Mouse (Mus musculus) cerebellum, postnatal 4 days (tissue): Measurements from ENCODE around the gene Armc3.
"Not testable (repeated sequence)": the region's sequence is repeated elsewhere in the genome, so short reads cannot be mapped to it uniquely, and the experiment has no call there.

Experiments used
- DNase-seq, 2 experiments: peaks; one replicate each; pipeline ENCODE4 v3.0.0; 2022; ENCODE audit warnings: low spot score in 2 of 2, mixed read lengths in 1 of 2

Gene Armc3

GRCm38 (mm10) chr2:19274583-19274982, 75.5 kb downstream of the Armc3 start:
- no peak for DNase-seq

- peak; percentile 72 to 90 for DNase-seq
Measured at GRCm38 (mm10) chr2:19275602-19276539, 76.8 kb downstream of the Armc3 start.

GRCm38 (mm10) chr2:19280331-19280730, 81.2 kb downstream of the Armc3 start:
- DNase-seq, result peak in 1 of 2 experiments; percentile 10

- no peak for DNase-seq
Measured at GRCm38 (mm10) chr2:19292366-19292765, 93.3 kb downstream of the Armc3 start.

- no peak for DNase-seq
Measured at GRCm38 (mm10) chr2:19300345-19301089, 101.4 kb downstream of the Armc3 start.

- no peak for DNase-seq
Measured at GRCm38 (mm10) chr2:19301251-19301650, 102.1 kb downstream of the Armc3 start.

GRCm38 (mm10) chr2:19303087-19303486, 104.0 kb downstream of the Armc3 start:
- not testable (repeated sequence) for DNase-seq

GRCm38 (mm10) chr2:19310498-19310897, 111.4 kb downstream of the Armc3 start:
- DNase-seq, result no peak

- DNase-seq, result no peak
Measured at GRCm38 (mm10) chr2:19316056-19316455, 117.0 kb downstream of the Armc3 start.

- DNase-seq, result no peak
Measured at GRCm38 (mm10) chr2:19316691-19317090, 117.6 kb downstream of the Armc3 start.

GRCm38 (mm10) chr2:19317151-19317812, 118.2 kb downstream of the Armc3 start:
- not testable (repeated sequence) for DNase-seq

- no peak for DNase-seq
Measured at GRCm38 (mm10) chr2:19318499-19318898, 119.4 kb downstream of the Armc3 start.

- no peak for DNase-seq
Measured at GRCm38 (mm10) chr2:19319284-19319683, 120.2 kb downstream of the Armc3 start.

- DNase-seq, result no peak
Measured at GRCm38 (mm10) chr2:19322448-19322847, 123.3 kb downstream of the Armc3 start.

- DNase-seq, result no peak
Measured at GRCm38 (mm10) chr2:19326376-19326775, 127.3 kb downstream of the Armc3 start.

- DNase-seq, result no peak
Measured at GRCm38 (mm10) chr2:19327811-19328210, 128.7 kb downstream of the Armc3 start.

GRCm38 (mm10) chr2:19343901-19344635, 145.0 kb downstream of the Armc3 start:
- peak in 1 of 2 experiments; percentile 24 for DNase-seq

GRCm38 (mm10) chr2:19344636-19345413, 145.7 kb downstream of the Armc3 start:
- peak; percentile 78 to 92 for DNase-seq

- DNase-seq, result no peak
Measured at GRCm38 (mm10) chr2:19345414-19345964, 146.4 kb downstream of the Armc3 start.

GRCm38 (mm10) chr2:19348454-19348853, 149.4 kb downstream of the Armc3 start:
- no peak for DNase-seq
